Mouse (Mus musculus) heart, postnatal 0 days (tissue): ENCODE results near the gene 4933411K16Rik.

Experiments used
- CTCF ChIP-seq: IDR thresholded peaks from 2 replicates; pipeline ENCODE4 v1.5.1; 2016; ENCODE audit warnings: antibody characterized with exemption, control low read depth, low read depth
- EP300 ChIP-seq: IDR thresholded peaks from 2 replicates; pipeline ENCODE4 v1.6.1; 2016; ENCODE audit warnings: antibody characterized with exemption, low read depth

GRCm38 (mm10) chr19:42026158-42026557 is 25.9 kb upstream of the 4933411K16Rik start:
- TF ChIP-seq CTCF = peak; percentile 98
- no peak for TF ChIP-seq EP300
